Mouse (Mus musculus) forebrain, embryonic 11.5 days (tissue): ENCODE data around the gene Tank. TPM values are rescaled to one million over a fixed set of nuclear protein-coding genes. Genes with fewer than 3 reads are reported as not detected.

Experiments used
- ATAC-seq: fragments of 200-750 bp; cut with Nextera tagmentation; replicated peaks from 2 replicates; pipeline ENCODE4 v1.8.0; 2017; ENCODE audit warnings: moderate TSS enrichment; ENCODE audit not compliant: low FRiP score
- DNase-seq: peaks from one replicate; pipeline ENCODE4 v3.0.0-alpha.2; 2017; ENCODE audit warnings: low spot score
- H3K27ac ChIP-seq: fragments of 300-500 bp; sonication (generic); 2 replicates; pipeline ENCODE4 v1.5.1; 2014; ENCODE audit warnings: low read depth, low read length
- H3K27me3 ChIP-seq: fragments of 300-500 bp; sonication (generic); 2 replicates; pipeline ENCODE4 v1.6.1; 2014; ENCODE audit warnings: mild to moderate bottlenecking, low read length, mixed read lengths; ENCODE audit not compliant: control insufficient read depth, insufficient read depth
- H3K36me3 ChIP-seq: fragments of 300-500 bp; sonication (generic); 2 replicates; pipeline ENCODE4 v1.6.1; 2014; ENCODE audit warnings: mild to moderate bottlenecking, low read length, moderate library complexity, mixed read lengths; ENCODE audit not compliant: control insufficient read depth, insufficient read depth
- H3K4me1 ChIP-seq: fragments of 300-500 bp; sonication (generic); replicated peaks from 2 replicates; pipeline ENCODE4 v1.6.1; 2014; ENCODE audit warnings: low read length, mixed read lengths; ENCODE audit not compliant: control insufficient read depth, insufficient read depth
- H3K4me2 ChIP-seq: fragments of 300-500 bp; sonication (generic); 2 replicates; pipeline ENCODE4 v1.6.1; 2014; ENCODE audit warnings: low read depth, mild to moderate bottlenecking, low read length, moderate library complexity, mixed read lengths; ENCODE audit not compliant: severe bottlenecking
- H3K4me3 ChIP-seq: fragments of 300-500 bp; sonication (generic); 2 replicates; pipeline ENCODE4 v1.5.1; 2014; ENCODE audit warnings: low read depth, low read length
- H3K9ac ChIP-seq: fragments of 300-500 bp; sonication (generic); 2 replicates; pipeline ENCODE4 v1.6.1; 2014; ENCODE audit warnings: low read length
- H3K9me3 ChIP-seq: fragments of 300-500 bp; sonication (generic); 2 replicates; pipeline ENCODE4 v1.6.1; 2016; ENCODE audit warnings: low read length, mixed read lengths; ENCODE audit not compliant: control insufficient read depth
- WGBS: fragments of 180-500 bp; shearing (Covaris S2); extraction: QIAGEN DNeasy Blood & Tissue Kit; methylation state at CpG from one replicate; pipeline ENCODE4 v1.1.7; 2014; 5-methylcytosine and 5-hydroxymethylcytosine counted together
- polyA plus RNA-seq: library from polyadenylated mRNA; unstranded; fragments of >200 nt; fragmentation: Nextera tagmentation; extraction: Ambion mirVana; gene quantifications from 2 replicates; pipeline ENCODE4 v1.2.1, GENCODE M21; 2014

Tank gene
- polyA plus RNA-seq, 1 experiment from 2014 or later: 33.8 TPM

DNA sequence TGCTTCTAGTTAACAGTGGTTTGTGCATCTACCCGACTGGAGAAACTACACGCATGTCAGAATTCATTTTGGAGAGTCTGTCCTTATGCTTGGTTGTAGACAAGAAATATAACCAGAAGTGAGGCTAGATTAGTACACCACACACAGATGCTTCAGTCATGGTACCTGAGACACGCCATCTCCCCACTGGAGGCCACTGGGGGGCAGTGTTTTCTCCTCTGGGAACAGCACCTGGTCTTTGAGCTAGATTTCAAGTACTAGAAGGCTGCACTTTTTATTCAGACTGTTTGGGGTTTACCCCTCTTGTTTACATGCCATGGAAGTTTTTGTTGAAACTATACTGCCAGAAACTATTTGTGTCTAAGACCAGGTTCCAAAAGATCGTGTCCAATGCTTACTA is 89.9 kb downstream of the Tank start:
- Histone ChIP-seq H3K9ac (no peak overlapping the region), H3K27me3 (no peaks in the 10 kb centered on the region), H3K4me2 (no peak overlapping the region), H3K4me3 (no peak overlapping the region), H3K9me3 (no peaks in the 10 kb centered on the region), H3K36me3 (no peaks in the 10 kb centered on the region), H3K4me1 (no peaks in the 10 kb centered on the region), H3K27ac (no peak overlapping the region)
- peak; percentile 57 for DNase-seq
- 33% methylated on average over 4 of the region's 4 CpGs for WGBS
- ATAC-seq: no peak

DNA sequence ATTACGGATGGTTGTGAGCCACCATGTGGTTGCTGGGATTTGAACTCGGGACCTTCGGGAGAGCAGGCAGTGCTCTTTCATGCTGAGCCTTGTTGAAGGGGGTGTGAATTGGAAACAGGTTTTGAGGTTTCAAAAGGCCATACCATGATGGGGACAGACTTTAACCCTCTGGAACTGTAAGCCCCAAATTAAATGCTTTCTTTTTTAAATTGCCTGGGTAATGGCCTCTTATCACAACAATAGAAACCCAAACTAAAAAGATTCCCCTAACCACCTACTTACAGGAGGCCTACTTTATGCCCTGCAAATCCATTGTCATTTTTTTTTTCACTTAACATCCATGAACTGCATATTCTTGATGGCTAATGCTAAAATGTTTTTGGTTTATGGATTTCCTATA is 96.2 kb downstream of the Tank start:
- Histone ChIP-seq H3K9me3 (no peaks in the 10 kb centered on the region), H3K36me3 (no peaks in the 10 kb centered on the region), H3K9ac (no peak overlapping the region), H3K27ac (no peak overlapping the region), H3K4me1 (no peaks in the 10 kb centered on the region), H3K27me3 (no peaks in the 10 kb centered on the region), H3K4me3 (no peak overlapping the region), H3K4me2 (no peak overlapping the region)
- ATAC-seq: no peak
- no peak for DNase-seq
- WGBS: 97% methylated on average over 3 of the region's 3 CpGs

DNA sequence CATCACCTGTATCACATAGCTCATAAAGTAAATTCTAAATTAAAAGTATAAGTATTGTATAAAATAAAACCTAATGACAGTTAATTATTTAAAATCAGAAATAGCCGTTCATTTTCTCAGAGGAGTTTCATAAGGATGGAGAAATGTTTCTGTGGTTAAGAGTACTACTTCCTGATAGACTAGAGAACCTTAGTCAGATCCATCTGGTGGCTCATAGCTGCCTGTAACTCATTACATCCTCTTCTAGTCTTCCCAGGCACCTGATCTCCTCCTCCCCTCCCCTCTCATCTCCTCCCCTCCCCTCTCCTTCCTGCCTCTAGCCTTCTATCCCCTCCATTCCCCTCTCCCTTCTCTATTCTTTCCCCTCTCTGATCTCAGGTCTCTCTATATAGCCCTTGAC is 103.2 kb downstream of the Tank start:
- Histone ChIP-seq H3K9ac (no peak overlapping the region), H3K27me3 (no peaks in the 10 kb centered on the region), H3K4me1 (no peaks in the 10 kb centered on the region), H3K9me3 (no peaks in the 10 kb centered on the region), H3K27ac (no peak overlapping the region), H3K36me3 (no peaks in the 10 kb centered on the region), H3K4me2 (no peak overlapping the region), H3K4me3 (no peak overlapping the region)
- no peak for ATAC-seq
- 88% methylated on average over 1 of the region's 1 CpGs for WGBS
- DNase-seq: no peak

DNA sequence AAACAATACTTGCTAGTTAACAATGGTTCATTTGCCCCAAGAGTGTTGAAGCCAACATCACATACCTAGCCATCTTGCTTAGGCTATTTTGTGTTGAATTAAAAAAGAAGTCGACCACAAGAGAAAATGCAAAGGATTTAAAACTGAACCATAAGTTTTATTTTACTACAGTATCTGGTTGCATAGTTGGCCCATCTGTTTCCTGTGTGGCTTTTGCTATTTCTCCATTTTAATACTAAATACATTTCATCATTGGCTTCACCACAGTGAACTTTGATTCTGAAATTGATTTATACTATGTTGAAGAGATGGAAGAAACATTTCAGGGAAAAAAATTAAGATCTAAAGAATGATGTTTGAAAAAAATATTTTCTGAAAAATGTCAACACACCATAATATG is 108.1 kb downstream of the Tank start:
- H3K9me3 ChIP-seq: no peaks in the 10 kb centered on the region
- H3K4me2 ChIP-seq: no peak overlapping the region
- 83% methylated on average over 1 of the region's 1 CpGs for WGBS
- no peaks in the 10 kb centered on the region for H3K27me3 ChIP-seq
- ATAC-seq (no peak), DNase-seq (no peak)
- H3K36me3 ChIP-seq: no peaks in the 10 kb centered on the region
- no peak overlapping the region for H3K9ac ChIP-seq
- no peaks in the 10 kb centered on the region for H3K4me1 ChIP-seq
- no peak overlapping the region for H3K27ac ChIP-seq
- no peak overlapping the region for H3K4me3 ChIP-seq

DNA sequence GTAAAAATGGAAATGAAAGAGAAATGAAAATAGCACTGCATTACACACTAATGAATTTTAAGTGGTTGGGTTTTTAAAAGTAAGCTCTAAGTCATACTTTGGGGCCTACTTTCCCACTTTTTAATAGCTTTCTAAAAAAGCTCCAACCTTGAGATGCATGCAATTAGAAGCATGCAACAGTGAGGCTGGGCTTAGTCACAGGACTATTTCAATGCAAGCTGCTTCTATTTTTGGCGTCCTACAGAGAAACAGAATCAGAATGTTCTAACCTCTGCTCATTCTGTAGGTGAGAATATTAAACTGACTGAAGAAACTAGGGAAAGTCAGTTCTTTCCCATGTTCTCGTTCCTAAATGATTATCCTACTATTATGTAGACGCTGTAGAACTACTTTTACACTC is 110.7 kb downstream of the Tank start:
- WGBS: 91% methylated on average over 3 of the region's 3 CpGs
- DNase-seq (no peak), ATAC-seq (no peak)
- Histone ChIP-seq H3K4me3 (no peak overlapping the region), H3K4me2 (no peak overlapping the region), H3K9ac (no peak overlapping the region), H3K27me3 (no peaks in the 10 kb centered on the region), H3K27ac (no peak overlapping the region), H3K4me1 (no peaks in the 10 kb centered on the region), H3K36me3 (no peaks in the 10 kb centered on the region), H3K9me3 (no peaks in the 10 kb centered on the region)

Other genes starting within 250 kb of the Tank start
- 271 and 294 TPM in 2 replicates for gene Psmd14, start 133.1 kb downstream of the Tank start, polyA plus RNA-seq
- 39.9 and 43.8 TPM in 2 replicates for gene Tbr1, start 224.3 kb downstream of the Tank start, polyA plus RNA-seq